Mouse (Mus musculus): ENCODE measurements around the gene Dtnb.

- TF ChIP-seq CTCF (IDR thresholded peaks at IDR 0.05; ENCODE audit: borderline replicate concordance, control insufficient read depth, extremely low read depth, insufficient read depth, low read length, poor library complexity) (no peak), POLR2A (IDR thresholded peaks at IDR 0.05; ENCODE audit: control insufficient read depth, extremely low read depth, insufficient read depth, low read length, poor library complexity) (no peak)
Measured at GRCm38 (mm10) chr12:3561032-3561431, 11.1 kb upstream of the Dtnb start.
